Mouse (Mus musculus): ENCODE results near the gene Gadd45b. TPM values are rescaled to one million over a fixed set of nuclear protein-coding genes. Genes with fewer than 3 reads are reported as not detected.

Gene Gadd45b
- total RNA-seq, 2 experiments from 2014 or later, result 34.1 to 75.0 TPM

GRCm38 (mm10) chr10:80934136-80934985 is 4.5 kb downstream of the Gadd45b start:
- no peak for DNase-seq (ENCODE audit: low spot score in 2 of 2)

- no peak for DNase-seq (ENCODE audit: low spot score in 2 of 2)
Measured at GRCm38 (mm10) chr10:80935241-80935640, 5.4 kb downstream of the Gadd45b start.

- no peak for DNase-seq (ENCODE audit: low spot score in 2 of 2)
Measured at GRCm38 (mm10) chr10:80935698-80936097, 5.8 kb downstream of the Gadd45b start.

GRCm38 (mm10) chr10:80936135-80936809 is 6.4 kb downstream of the Gadd45b start:
- DNase-seq (ENCODE audit: low spot score in 2 of 2), result peak; percentile 57 to 69

- no peak for DNase-seq (ENCODE audit: low spot score in 2 of 2)
Measured at GRCm38 (mm10) chr10:80936810-80937164, 6.9 kb downstream of the Gadd45b start.

GRCm38 (mm10) chr10:80937646-80938045 is 7.8 kb downstream of the Gadd45b start:
- DNase-seq (ENCODE audit: low spot score in 2 of 2), result no peak

GRCm38 (mm10) chr10:80938831-80939550 is 9.1 kb downstream of the Gadd45b start:
- DNase-seq (ENCODE audit: low spot score in 2 of 2), result no peak

GRCm38 (mm10) chr10:80939671-80940070 is 9.8 kb downstream of the Gadd45b start:
- DNase-seq (ENCODE audit: low spot score in 2 of 2), result peak; percentile 83 to 85

GRCm38 (mm10) chr10:80940320-80940987 is 10.6 kb downstream of the Gadd45b start:
- DNase-seq (ENCODE audit: low spot score in 2 of 2), result no peak

GRCm38 (mm10) chr10:80940988-80941347 is 11.1 kb downstream of the Gadd45b start:
- no peak for DNase-seq (ENCODE audit: low spot score in 2 of 2)

- DNase-seq (ENCODE audit: low spot score in 2 of 2), result no peak
Measured at GRCm38 (mm10) chr10:80942919-80943318, 13.0 kb downstream of the Gadd45b start.

GRCm38 (mm10) chr10:80943701-80944100 is 13.8 kb downstream of the Gadd45b start:
- no peak for DNase-seq (ENCODE audit: low spot score in 2 of 2)

GRCm38 (mm10) chr10:80944231-80944630 is 14.4 kb downstream of the Gadd45b start:
- DNase-seq (ENCODE audit: low spot score in 2 of 2), result no peak

GRCm38 (mm10) chr10:80946684-80947437 is 17.0 kb downstream of the Gadd45b start:
- no peak for DNase-seq (ENCODE audit: low spot score in 2 of 2)

GRCm38 (mm10) chr10:80947802-80948201 is 17.9 kb downstream of the Gadd45b start:
- DNase-seq (ENCODE audit: low spot score in 2 of 2), result no peak

- no peak for DNase-seq (ENCODE audit: low spot score in 2 of 2)
Measured at GRCm38 (mm10) chr10:80948570-80948969, 18.7 kb downstream of the Gadd45b start.

GRCm38 (mm10) chr10:80949081-80949480 is 19.2 kb downstream of the Gadd45b start:
- DNase-seq (ENCODE audit: low spot score in 2 of 2), result no peak

GRCm38 (mm10) chr10:80950314-80950713 is 20.4 kb downstream of the Gadd45b start:
- no peak for DNase-seq (ENCODE audit: low spot score in 2 of 2)

GRCm38 (mm10) chr10:80951761-80952390 is 22.0 kb downstream of the Gadd45b start:
- DNase-seq (ENCODE audit: low spot score in 2 of 2), result no peak

- DNase-seq (ENCODE audit: low spot score in 2 of 2), result no peak
Measured at GRCm38 (mm10) chr10:80952449-80952848, 22.6 kb downstream of the Gadd45b start.

Data from adrenal gland, adult 18-20 months (tissue).